Mouse (Mus musculus) adrenal gland, adult (tissue): ENCODE measurements around the gene Crip1.

ENCODE experiments used
- DNase-seq, 2 experiments: peaks; one replicate each; pipeline ENCODE4 v3.0.0; 2022 to 2023; ENCODE audit warnings: low spot score in 1 of 2; ENCODE audit not compliant: inconsistent age in 2 of 2

Crip1 gene

GRCm38 (mm10) chr12:113124726-113125125 lies 21.4 kb upstream of the Crip1 start:
- no peak for DNase-seq

DNA sequence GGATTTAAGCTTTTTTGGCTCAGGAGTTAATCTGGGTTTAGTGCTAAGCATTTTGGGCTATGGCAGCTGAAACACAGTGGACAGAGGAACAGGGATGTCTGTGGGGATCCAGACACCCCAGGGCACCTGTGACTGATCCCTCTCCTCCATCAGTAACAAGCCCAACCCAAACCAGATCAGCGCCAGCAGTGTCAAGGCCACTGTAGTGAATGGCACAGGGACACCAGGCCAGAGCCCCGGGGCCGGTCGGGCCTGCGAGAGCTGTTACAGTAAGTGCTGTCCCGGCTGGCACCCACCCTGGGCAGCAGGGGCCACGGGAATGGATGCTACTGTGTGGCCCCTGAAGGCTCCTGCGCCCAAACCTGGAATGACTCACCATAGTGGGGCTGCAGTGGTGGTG lies 15.4 kb upstream of the Crip1 start:
- peak in 1 of 2 experiments; percentile 60 for DNase-seq

- no peak for DNase-seq
Observed at GRCm38 (mm10) chr12:113131601-113132000, 14.5 kb upstream of the Crip1 start.

DNA sequence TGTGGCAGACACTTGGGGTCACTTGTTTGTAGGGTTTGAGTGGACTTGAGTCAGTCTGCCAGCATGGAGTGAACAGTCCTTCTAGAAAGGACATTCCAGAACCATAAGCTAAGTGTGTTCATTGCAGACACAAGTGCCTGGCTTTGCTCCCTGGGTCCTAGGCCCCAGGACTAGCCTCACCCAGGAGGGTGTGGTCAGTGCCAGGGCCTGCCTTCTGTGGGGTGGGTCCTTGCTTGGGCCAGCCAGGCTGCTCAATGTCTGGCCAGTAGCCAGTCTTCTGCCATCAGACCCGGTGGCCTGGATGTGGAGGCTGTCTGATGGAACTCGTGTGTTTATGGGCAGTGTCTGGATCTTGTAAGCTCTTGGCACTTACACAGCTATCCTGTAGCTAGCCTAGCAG lies 13.5 kb upstream of the Crip1 start:
- peak in 1 of 2 experiments; percentile 55 for DNase-seq

DNA sequence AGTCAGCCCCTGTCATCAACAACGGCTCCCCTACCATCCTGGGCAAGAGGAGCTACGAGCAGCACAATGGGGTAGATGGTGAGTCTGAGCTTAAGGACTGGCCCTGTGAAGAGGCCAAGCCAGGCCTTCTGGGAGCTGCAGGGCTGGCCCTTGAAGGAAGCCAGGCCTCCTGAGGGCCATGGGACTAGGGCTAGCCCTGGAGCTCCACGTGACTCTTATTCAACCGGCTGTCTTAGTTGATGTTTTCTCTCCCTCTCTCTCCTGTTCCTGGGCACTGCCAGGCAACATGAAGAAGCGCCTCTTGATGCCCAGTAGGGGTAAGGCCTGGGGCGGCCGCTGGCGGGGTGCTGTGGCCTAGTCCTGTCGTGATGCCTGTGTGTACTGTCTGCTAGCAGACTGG lies 12.9 kb upstream of the Crip1 start:
- DNase-seq: no peak

- no peak for DNase-seq
Observed at GRCm38 (mm10) chr12:113133861-113134403, 12.2 kb upstream of the Crip1 start.

GRCm38 (mm10) chr12:113134502-113134901 lies 11.6 kb upstream of the Crip1 start:
- DNase-seq: no peak

- DNase-seq: no peak
Observed at GRCm38 (mm10) chr12:113135401-113135800, 10.7 kb upstream of the Crip1 start.

DNA sequence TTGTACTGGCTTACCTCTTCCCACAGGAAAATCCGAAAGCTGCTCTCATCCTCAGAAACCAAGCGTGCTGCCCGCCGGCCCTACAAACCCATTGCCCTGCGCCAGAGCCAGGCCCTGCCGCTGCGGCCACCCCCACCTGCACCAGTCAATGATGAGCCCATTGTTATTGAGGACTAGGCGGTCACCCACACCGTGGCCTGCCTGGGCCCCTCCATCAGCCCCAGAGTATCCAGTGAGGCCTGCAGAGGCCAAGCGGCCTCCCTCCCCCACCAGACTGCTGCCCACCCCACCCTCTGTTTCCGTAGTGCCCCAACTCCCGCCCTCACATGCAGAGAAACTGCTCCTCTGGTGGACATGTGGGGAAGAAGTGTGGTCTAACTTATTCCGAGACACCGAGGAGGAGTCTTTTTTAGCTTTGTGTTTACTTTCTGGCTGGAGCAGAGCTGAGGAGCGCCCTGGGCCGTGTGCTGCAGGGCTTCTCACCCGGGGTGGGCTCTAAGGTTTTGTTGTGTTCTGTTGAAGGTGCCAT lies 9.6 kb upstream of the Crip1 start:
- no peak for DNase-seq

DNA sequence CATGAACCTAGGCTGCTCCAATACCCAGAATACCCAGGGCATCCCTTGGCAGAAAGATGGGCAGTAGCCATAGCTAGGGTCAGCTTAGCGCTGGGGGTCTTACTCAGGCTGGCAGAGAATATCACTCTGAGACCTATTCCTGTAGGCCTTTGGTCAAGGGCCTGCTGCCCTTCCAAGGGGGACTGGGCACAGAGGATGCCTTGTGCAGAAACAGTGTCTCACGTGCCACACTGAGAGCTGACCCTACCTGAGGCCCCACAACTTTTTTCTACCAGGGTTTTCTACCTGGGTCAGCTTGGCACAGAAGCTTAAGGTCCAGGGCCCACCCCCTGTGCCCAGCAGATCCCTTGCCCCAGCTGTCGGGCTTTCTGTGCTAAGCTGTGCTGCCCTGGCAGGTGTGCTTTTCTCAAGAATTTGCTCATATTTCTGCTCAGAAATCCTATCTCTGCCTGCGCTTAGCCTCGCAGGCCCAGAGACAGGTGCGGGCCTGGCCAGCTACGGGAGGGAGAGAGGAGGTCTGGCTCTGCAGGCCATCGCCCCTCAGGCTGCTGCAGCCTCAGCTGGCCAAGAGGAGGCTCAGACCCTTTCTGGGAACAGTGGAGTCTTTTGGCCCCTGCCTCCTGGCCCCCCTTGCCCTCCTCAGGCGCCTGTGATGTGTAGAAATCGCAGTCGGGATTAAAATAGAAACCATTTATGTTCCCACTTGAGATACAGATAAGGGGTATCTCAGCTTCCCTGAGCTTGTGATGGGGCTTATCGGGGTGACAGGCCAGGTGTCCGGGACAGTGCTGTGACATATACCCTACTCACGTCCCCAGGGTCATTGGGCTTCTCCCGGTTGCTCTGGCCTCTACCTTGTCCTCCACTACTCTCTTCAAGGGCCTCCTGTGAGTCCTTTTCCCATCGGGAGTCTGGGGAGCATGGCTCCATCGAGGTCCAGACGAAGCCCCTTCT lies 8.6 kb upstream of the Crip1 start:
- no peak for DNase-seq

GRCm38 (mm10) chr12:113138291-113138690 lies 7.8 kb upstream of the Crip1 start:
- no peak for DNase-seq

DNA sequence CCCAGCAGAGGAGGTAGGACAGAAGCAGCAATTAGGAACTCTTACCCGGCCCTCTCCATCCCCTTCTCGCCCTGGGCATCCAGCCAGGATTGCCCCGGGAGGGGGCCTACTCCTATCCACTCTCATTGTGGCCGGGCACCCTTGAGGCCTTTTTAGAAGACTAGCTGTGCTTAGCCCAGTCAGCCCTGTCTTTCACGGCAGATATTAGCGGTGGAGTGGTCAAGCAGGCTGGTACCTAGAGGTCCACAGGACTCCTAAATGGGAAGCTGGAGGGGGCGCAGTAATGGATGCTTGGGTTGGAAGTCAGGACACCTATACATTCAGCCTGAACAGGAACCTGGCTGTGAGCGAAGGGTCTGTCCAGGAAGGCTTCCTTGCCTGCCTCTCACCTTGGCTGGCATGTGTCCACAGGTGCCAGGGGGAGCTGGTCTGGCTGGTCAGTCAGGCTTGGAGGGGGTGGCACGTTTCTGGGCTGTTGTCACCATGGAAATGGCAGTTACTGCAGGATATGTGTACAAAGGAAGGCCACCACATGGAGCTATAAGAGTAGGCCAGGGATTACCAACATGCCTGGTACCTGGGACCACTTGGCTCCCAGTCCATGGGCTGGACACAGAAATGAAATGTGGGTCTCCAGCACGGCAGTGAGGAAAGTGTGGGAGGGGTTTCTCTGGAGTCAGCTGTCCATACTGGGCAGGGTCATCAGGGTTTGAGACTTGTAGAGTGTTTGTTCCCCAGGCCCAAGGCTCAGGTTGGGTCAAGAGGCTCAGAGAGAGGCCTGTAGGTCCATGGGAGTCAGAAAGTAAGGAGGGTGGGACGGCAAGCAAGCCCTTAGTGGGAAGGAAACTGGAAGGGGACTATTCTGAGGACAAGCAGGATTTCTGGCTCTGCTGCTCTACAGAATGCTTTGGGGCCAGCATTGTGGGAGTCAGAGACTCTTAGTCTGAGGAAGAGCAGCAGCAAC lies 6.9 kb upstream of the Crip1 start:
- DNase-seq: peak; percentile 36 to 63

- DNase-seq: peak; percentile 88 to 95
Observed at GRCm38 (mm10) chr12:113139908-113140615, 6.1 kb upstream of the Crip1 start, which contains the start of gene Crip2. Gene Crip2 (plus strand): TSS chr12:113140236.

- DNase-seq: peak; percentile 58 to 87
Observed at GRCm38 (mm10) chr12:113140616-113141411, 5.3 kb upstream of the Crip1 start.

DNA sequence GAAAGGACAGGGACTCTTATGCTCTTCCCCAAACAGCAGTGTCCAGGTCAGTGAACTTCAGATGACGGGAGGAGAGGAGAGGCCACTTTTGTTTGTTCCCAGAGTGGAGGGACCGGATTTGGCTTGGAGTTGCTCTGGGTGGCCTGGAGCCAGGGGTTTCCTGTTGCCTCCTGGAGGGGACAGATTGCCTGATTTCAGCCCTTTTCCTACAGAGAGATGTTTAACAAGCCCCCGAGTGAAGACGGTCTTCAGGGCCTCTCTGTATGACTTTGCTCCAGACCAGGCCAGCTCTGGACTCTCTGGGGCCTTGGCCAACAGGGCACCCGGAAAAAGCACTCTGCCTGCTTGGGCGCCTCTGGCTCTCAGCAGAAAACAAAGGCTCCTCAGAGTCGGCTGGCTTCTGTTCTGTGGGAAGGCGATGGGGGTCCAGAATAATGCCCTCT lies 4.6 kb upstream of the Crip1 start:
- DNase-seq: peak; percentile 54 to 77

- peak; percentile 76 to 84 for DNase-seq
Observed at GRCm38 (mm10) chr12:113142021-113142975, 3.8 kb upstream of the Crip1 start.

DNA sequence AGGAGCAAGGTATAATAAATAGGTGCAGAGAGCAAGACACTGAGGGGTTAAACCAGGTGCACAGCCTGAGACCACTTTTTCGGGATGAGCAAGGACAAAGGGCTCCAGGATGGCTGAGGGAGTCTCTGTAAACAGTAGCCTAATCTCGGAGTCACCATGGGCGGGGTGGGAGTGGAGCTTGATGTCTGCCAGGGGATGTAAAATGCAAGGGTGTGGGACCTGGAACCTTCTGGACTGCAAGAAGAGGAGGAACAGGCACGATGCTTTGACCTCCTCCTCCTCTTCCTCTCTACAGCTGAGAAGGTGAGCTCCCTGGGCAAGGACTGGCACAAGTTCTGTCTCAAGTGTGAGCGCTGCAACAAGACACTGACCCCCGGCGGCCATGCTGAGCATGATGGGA lies 3.0 kb upstream of the Crip1 start:
- peak in 1 of 2 experiments; percentile 52 for DNase-seq
